Mouse (Mus musculus) CD8-positive naive resting alpha-beta T cell, adult 2 months (primary cell): ENCODE data around the gene Etv1.
"Not testable (repeated sequence)": the region's sequence is repeated elsewhere in the genome, so short reads cannot be mapped to it uniquely, and the experiment has no call there.

Experiments
- DNase-seq, 2 experiments: peaks; one replicate each; pipeline ENCODE4 v3.0.0; 2022; ENCODE audit warnings: low read depth in 2 of 2, low spot score in 2 of 2

Gene Etv1

GRCm38 (mm10) chr12:38816235-38816634 is 37.1 kb downstream of the Etv1 start:
- no peak for DNase-seq

GRCm38 (mm10) chr12:38818320-38818719 is 39.1 kb downstream of the Etv1 start:
- DNase-seq = no peak

DNA sequence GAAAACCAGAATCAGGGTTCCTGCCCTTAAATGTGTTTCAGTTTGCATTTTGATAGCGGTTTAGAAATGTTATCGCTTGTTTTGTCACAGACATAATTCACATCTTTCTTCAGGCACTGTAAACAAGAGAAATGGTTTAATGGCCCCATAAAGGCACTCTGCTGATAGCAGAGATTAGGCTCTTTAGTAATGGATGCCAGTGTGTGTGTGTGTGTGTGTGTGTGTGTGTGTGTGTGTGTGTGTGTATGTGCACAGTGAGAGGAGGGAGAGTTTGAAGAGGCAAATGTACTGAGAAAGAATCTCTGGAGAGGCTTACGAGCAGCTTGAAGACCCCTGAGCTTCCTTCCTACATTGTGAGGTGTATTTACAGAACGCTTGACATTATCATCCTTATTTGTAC is 41.5 kb downstream of the Etv1 start:
- DNase-seq = no peak

DNA sequence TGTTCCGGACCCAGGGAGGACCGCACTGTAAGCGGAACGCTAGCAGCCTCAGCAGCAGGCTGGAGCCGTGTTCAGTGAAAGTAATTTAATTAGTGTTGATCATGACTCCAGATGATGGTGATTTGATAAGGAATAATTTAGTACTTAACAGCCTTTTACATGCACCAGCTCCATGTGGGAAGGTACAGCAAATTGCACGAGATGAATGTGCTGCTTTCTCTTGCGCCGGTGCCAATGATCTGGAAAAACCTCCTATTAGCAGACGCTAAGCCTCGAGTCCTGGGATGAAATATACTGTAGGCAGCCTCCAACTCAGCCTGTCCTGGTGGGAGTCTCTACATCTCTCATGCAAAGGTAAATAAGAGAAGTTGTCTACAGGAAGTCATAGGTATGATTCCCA is 45.2 kb downstream of the Etv1 start:
- DNase-seq = no peak

DNA sequence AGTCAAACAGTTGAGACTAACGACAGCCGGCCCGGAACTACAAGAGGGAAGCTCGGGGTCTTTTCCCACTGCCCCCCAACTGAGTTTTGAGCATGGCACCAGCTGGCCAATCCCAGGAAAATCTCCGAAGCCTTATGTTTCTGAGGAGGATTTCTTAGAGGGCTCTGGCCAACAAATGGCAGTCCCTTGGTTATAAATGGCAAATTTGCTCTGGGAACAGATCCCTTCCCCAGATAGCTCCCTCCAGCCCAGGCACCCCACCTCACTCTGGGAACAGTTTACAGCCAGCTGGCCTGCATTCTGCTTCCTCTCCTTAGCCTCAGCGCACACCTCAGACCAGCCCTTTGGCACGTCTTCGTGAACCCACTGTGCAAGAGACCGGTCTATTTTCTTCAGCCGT is 53.8 kb downstream of the Etv1 start:
- no peak for DNase-seq

DNA sequence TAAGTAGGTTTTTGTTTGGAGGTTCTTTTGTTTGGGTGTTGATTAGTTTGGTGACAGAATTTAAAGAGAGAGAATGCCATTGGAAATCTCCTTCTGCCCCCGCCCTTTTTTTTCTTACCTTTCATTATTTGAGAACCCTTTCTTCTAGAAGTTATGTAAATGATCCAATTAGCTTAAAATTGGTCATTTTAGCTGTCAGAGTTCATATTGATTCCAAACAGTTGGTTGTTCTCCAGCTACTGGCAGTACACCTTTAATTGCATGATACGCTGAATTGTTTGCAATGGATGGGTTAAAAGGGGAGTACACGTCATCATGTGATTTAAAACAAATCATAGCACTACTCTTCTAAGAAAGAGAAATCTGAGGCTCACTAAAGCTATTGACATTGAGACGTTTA is 55.4 kb downstream of the Etv1 start:
- DNase-seq = no peak

GRCm38 (mm10) chr12:38834986-38835385 is 55.8 kb downstream of the Etv1 start:
- DNase-seq = not testable (repeated sequence)

DNA sequence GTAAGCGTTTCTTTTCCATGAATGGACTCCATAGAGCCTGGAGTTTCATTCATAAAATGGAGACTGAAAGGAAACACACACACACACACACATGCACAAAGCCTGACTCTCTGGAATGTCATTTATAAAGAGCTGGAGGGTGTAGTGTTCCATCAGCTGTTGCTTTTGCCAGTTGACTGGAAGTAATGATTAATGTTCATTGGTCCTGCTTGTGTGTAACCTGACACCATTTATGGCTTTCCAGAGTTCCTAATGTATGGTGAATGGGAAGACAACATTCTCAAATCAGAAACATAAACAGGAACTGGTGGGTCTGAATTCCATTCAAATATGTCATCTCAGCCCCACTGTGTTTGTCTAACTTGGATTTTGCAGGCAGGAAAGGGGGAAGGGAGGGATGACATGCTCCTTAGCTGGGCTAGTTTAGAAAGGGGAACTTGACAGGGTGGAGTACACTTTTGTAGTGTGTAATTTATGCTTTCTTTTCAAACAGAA is 64.7 kb downstream of the Etv1 start:
- DNase-seq = no peak

- no peak for DNase-seq
Measured at GRCm38 (mm10) chr12:38847500-38848261, 68.5 kb downstream of the Etv1 start.

- no peak for DNase-seq
Measured at GRCm38 (mm10) chr12:38849994-38850393, 70.8 kb downstream of the Etv1 start.

GRCm38 (mm10) chr12:38854274-38854673 is 75.1 kb downstream of the Etv1 start:
- no peak for DNase-seq

- no peak for DNase-seq
Measured at GRCm38 (mm10) chr12:38854751-38855150, 75.6 kb downstream of the Etv1 start.

GRCm38 (mm10) chr12:38859675-38860074 is 80.5 kb downstream of the Etv1 start:
- no peak for DNase-seq

DNA sequence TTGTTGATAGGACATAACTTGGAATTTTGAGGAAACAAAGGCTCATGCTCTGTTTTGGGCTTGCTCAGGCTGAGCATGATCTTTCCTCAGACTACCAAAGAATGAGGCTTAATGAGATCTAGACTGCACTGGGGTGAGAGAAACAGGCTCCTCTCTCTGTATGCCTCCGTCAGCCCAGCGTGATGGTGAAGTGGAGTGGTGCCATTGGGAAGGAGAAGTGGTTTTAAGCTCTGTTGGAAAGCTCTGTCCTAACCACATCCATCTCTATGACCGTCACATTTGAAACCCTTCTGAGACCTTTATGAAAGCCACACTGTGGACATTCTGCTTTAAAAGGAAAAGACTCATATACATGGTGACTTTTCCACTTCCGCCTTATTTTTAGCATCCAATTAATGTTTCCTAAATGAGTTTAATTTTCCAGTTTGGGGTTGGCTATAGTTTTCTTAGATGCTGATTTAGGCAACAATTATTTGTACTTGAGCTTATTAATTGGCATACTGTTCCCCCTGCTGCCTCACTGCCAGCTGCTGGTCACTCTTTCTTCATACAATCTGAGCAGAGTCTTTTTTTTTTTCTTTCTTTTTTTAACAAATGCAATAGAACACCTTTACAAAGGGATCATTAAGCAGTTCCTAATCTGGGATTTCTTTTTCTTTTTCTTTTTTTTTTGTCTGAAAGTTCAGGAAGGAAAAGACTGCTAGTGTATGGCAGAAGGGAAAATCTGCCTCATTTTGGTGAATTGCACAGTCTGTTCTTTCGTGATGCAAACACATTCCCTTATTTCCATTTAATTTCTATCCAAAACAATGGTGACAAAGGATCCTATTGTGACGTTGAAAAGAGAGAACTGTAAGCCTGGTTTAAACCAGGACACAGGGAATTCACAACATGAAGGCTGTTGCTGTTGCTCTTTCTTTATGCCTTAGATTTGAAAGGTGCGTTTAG is 81.3 kb downstream of the Etv1 start:
- no peak for DNase-seq

DNA sequence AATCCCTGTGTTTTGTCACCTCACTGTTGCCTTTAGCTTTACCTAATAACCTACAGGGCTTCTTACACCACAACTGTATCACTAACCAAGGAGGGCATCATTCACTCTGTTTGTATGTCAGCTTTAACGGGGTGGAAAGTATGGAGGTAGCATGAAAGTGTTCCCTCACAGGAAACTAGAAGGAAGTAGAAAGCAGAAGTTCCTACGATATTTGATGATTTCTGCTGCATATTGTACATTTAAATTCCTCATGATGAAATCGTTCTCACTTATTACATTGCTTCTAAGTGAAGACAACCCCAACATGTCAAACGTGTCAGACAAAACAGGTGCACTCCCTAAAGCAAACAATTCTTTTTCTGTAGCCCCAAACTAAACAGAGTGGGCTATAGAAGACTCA is 84.2 kb downstream of the Etv1 start:
- DNase-seq = no peak

- DNase-seq = no peak
Measured at GRCm38 (mm10) chr12:38863982-38864828, 85.0 kb downstream of the Etv1 start.

DNA sequence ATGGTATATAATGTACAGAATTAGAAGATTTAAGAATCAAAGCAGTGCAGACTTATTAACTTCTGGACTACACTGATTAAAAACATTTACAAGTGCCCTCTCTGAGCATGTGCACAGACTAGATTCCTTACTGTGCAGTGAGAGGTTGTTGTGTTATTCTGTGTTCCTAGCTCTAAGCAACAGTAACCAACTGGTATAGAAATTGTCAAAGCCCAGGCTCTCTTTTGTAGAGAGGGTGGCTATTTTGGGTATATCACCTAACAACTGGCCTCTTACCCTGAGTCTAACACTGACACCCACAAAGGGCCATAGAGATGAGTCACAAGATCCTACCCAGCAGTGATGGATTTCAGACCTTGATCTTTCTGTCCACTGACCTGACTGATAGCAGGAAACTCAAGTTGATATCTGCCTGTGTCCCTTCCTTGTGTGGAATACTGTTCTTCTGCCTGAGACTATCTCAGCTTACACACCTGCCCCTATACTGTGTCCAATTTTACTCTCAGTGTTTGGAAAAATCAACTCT is 95.4 kb downstream of the Etv1 start:
- no peak for DNase-seq

DNA sequence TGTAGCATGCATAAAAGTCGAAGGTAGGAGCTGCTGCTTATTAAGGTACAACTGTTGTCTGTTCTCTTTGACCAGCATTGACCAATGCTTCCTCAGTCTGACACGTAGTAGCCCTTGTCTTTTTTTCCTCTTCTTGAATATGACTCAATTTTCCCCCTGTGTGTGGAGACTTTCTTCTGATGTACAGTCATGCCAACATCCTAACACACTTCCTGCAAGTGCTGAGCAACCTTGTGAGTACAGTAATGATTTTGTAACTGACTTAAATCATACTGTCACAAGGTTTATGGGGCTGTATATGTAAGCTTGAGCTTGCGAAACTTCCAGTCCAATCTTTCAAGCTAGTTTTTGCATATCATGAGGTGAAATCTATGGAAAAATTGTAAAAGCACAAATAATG is 125.3 kb downstream of the Etv1 start:
- no peak for DNase-seq

DNA sequence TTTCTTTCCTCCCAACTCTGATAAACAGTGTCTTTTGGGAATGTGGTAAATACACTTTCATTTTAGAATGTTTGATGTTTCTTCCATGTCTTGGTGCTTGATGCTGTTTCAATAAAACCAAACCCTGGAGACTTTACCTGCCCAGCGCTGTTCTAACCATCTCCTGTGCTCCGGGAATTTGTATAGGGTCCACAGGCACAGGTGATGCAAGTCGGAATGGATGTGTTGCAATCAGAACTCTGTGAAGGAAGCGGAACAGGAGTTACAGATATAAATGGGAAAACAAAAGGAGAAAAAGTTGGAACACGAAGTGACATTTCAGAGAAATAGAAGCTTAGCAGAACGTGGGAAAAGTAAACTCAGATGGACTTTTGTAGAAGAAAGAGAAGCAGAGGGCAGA is 127.1 kb downstream of the Etv1 start:
- no peak for DNase-seq

- no peak for DNase-seq
Measured at GRCm38 (mm10) chr12:38906812-38907211, 127.6 kb downstream of the Etv1 start.

- DNase-seq = no peak
Measured at GRCm38 (mm10) chr12:38908947-38909346, 129.8 kb downstream of the Etv1 start.
